Mouse (Mus musculus): ENCODE data around the gene Adcy7.

Adcy7 gene

DNA sequence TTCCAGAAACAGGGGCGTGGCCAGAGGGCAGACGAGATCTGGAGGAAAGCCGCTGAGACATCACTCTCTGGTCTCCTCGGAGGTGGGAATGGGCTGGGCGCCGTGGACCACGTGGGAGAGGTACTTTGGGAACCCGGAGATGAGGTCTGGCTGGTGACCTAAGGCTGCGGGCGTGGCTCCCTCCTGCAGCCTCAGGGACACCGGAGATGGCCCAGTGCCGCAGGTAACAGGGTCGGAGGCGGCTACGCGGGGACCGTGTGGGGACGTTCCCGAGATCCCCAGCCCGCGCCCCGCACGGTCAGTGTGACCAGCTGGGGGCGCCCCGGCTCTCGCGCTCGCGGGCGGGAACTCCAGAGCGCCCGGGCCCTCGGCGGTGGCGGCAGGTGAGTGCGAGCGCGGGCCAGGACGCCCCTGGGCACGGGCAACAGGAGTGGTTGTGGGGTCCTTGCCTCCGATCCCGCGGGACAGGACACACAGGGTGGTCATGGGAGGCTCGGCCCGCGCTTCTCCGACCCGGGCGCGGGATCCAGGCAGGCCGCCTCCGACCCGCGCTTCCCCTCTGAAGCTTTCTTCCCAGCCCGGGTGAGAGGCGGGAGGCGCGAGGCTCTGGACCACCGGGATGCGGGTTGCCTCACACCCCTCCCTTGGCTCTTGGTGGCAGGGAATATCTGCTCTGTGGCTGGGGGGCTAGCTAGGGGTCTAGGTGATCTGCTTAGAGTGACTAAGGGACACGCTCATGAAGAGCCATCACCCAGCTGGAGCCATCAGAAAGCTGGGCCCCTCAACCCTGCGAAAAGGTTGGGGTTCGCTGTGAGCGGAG is at the start of gene Adcy7:
Adcy7 (plus strand) TSS at position 173 of the 820 bp plus-strand sequence.
- DNase-seq = peak; percentile 96

DNA sequence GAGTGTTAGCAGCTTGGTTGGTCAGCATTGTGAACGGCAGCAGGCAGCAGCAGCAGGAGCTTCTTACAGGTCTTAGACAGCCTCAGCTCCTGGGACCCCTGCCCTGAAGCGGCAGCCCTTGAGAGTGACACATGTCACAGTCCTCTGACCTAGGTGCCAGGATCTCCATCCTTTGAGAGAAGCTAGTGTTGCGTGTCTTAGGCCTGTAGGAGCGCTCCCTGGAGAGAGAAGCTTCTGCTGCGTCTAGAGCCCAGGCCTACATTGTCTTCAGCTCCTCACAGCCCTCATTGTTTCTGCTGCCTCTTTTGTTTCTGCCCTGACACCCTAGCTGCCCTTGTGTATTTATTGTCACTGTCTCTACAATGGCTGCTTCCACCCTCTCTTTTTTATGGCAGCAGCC is 46.8 kb upstream of the Adcy7 start:
- no peak for DNase-seq

DNA sequence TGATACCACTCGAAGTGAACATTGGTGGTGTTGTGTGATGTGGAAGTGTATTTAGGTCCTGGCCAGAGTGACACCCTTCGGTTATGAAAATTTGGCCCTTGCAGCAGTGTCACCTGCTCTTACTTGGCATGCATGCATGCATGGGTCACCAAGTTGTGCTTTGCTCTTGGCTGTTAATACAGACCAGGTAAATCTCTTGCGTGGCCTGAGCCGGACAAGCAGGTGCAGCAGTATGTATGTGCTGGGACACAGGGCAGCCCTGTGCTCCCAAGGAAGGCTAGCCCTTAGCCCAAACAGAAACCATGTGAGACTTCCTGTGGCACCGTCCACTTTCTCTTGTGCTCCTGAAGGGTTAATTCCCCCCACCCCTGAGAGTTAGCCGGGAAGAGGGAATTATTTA is 44.4 kb upstream of the Adcy7 start:
- no peak for DNase-seq

DNA sequence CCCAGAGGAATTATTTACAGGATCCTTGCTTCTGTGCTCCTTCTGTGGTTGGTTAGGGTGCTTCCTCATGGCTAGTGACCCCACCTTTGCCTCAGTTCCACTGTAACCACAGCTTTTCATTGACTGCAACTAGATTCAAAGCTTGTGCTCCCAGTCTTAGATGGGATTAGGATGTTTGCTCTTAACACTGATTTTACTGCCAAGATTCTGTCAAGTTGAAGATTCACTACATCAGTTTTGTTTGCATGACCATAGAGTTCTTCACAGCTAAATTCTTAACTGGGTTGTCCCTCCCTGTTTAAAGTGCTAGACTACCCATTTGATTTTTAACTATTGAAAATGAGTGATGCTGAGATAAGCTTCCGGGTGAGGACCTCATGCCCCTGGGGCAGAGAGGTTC is 43.9 kb upstream of the Adcy7 start:
- DNase-seq = no peak

DNA sequence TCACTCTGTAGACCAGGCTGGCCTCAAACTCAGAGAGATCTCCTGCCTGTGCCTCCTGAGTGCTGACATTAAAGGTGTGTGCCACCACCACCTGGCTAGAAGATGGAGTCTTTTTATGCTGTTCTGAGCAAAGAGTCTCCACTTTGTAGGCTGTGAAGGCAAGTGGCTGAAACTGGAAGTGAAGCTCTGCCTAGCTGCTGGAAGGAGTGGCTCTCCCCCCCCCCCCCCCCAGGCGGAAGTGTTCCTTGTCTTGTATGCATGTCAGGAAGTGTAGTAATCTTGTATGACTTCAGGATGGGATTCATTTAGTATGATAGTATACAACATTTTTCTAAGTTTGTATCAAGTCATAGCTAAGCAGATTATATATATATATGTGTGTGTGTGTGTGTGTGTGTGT is 43.4 kb upstream of the Adcy7 start:
- no peak for DNase-seq

DNA sequence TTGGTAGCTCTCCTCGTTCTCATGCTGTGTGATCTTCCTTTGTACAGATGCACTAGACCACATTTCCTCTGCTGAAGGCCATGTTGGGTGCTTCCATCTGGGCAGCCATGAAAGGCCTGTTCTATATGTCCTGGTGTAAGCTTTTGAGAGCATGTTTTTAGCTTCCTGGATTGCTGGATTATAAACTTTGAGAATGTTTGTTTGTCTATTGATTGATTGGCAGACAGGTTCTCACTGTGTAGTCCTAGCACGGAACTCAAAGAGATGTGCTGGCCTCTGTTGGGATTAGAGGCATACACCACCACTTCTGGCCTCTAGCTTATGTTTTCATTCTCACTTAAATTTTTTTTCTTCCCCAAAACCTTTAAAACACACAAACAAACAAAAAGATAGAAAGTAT is 35.5 kb upstream of the Adcy7 start:
- no peak for DNase-seq

DNA sequence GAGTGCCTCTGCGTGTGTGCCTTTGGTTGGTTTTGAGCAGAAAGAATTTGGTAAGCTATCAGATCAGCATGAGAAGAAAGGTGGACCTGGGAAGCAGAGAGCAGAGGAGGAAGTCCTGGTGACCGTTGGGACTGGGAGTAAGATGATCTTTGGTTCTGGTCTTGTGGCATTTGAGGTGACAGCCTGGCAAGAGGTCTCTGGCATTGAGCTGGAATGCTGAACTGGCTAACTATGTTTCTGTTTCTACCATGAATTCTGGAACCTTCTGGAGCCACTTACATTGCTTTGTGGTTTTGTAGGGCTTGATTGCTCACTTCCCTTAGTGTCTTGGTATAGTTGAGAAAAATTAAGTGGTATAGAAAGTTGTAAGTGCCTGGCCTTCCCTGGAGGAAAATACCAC is 34.6 kb upstream of the Adcy7 start:
- DNase-seq = no peak

DNA sequence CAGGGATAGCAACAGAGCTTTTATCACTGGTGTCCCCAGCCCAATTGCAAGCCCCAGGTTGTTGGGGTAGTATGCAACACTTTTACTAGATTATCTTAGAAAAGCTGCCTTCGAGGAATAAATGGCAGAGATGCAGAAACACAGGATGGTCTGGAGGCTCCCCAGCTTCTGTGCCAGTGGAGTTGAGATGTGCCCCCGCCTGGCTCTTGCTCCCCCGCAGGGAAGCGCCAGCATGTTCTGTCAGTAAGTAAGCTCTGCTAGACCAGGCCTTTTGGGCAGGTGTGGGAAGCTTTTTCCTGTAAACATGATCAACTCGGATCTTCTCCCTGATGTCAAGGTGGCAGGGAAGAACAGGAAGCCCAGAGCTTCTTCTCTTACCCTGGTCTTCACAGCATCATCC is 32.9 kb upstream of the Adcy7 start:
- no peak for DNase-seq

DNA sequence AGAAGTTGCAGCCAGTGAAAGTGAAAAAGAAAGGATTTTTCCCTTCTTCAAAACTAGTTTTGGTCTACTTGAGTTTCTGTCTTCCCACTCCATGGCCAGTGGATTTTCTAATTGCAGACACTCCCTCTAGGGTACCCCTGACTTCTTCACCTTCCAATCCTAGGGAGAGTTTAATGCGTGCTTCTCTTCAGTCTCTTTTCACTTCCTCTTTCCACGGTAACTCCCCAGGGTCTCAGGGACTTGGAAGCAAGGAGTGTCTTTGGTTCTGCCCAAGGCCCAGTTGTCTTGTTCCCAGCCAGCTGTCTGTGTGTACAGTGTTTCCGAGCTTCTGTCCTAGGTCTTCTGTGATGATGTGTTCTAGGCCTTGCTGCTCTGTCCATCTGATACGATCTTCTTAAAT is 30.3 kb upstream of the Adcy7 start:
- no peak for DNase-seq

DNA sequence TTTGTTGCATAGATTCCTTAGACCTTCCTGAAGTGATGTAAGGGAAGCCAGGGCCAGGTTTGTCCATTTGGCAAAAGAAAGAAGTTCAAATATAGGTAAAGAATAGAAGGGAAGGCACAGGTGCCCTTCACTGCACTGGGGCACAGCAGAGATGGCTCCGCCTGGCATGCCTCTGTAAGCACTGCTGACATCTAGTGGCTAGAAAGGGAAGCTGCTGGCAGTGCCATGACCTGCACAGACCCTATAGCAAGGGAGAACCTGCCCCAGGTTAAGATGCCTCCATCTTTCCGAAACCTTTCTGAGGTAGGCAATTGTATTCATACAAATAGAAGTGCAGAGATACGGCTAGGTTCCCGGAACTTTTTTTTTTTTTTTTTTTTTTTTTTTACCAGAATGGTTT is 27.9 kb upstream of the Adcy7 start:
- DNase-seq = peak; percentile 94

DNA sequence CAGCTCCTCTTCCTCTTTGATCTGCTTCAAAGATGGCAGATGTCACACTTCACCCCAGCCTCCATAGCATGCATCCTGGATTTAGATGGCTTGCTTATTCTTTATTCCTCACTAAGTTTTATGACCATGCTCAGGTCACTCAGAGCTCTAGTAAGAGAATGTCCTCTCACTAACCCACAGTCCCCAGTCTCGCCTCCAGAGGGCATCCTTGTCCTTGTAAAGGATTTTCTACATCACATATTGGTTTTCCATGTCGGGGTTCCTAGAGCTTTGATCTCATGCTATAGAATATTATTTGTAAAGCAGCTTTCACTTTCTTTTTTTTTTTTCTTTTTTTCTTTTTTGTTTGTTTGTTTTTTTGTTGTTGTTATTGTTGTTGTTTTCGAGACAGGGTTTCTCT is 19.4 kb upstream of the Adcy7 start:
- no peak for DNase-seq

DNA sequence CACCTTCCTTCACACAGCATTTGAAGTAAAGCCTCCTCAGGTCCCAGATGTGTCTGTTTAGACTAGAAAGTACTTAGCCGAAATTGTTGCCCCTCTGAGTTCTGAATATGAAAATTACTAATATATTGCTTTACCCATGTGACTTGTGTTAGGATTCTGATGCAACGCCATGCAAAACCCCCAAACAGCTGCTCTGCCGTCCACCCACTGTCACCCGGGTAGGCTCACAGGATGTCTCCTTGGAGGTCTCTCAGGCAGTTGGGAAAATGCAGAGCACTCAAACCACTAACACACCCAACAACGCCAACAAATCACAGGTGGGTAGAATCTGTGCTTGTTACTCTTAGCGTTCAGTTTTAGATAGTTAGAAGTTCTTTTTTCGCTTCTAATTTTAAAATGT is 17.2 kb upstream of the Adcy7 start:
- DNase-seq = no peak

DNA sequence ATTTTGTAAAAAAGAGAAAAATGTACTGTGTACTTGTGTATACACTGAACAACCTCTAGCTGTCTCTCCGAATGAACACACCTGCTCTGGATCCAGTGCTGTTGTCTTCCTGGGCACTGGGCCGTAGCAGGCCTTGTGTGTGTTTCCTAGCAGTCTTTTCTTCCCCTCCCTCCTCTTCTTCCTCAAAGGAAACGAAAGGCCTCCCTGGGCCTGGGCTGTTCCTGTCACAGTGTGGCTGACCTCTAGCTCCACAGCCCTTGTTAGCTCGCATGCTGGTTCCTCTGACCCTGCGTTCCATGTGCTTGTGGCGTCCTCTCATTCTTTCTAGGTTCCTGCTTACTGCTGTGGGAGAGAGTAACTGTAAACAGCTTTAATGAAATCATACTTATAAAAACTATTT is 14.2 kb upstream of the Adcy7 start:
- DNase-seq = peak; percentile 68

DNA sequence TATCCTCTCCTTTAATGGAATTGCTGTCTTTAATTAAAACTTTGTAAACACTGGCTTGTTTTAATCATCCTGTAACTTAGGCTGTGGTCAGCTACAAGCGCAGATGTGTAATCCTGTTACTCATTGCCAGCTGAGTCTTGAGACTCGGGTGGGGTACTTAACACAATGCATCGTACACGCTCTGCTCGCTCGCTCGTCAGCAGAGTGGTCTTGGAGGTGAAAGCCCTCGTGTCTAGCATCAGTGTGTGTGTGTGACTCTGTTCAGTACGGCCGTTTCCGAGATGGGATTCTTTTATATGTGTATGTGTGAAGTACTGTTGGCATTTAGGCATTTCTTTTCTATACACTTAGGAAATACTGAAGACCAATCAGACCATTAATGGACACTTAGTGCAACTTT is 13.7 kb upstream of the Adcy7 start:
- peak; percentile 60 for DNase-seq

DNA sequence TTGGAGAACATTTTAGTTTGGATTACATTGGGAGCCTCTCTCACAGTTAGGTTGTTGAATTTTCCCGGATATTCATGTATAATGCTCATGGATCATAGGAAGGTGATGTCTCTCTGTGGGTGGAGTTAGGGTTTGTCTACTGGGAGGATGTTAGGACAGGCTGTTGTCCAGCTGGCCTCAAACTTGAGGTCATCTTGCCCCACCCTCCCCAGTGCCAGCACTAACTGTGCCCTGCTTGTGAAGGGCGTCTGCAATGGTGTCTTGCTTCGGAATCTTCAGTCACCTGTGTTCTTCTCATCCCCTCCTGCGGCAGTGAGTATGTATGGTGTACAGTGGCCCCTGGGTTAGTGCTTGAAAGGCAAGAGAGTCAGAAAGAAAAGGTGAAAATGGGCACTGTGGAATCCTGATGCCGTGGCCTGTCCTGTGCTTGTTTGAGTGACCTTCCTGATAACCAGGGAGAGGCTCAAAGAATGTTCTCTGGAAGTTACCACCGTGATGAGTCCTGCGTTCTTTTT is 11.7 kb upstream of the Adcy7 start:
- peak; percentile 88 for DNase-seq

DNA sequence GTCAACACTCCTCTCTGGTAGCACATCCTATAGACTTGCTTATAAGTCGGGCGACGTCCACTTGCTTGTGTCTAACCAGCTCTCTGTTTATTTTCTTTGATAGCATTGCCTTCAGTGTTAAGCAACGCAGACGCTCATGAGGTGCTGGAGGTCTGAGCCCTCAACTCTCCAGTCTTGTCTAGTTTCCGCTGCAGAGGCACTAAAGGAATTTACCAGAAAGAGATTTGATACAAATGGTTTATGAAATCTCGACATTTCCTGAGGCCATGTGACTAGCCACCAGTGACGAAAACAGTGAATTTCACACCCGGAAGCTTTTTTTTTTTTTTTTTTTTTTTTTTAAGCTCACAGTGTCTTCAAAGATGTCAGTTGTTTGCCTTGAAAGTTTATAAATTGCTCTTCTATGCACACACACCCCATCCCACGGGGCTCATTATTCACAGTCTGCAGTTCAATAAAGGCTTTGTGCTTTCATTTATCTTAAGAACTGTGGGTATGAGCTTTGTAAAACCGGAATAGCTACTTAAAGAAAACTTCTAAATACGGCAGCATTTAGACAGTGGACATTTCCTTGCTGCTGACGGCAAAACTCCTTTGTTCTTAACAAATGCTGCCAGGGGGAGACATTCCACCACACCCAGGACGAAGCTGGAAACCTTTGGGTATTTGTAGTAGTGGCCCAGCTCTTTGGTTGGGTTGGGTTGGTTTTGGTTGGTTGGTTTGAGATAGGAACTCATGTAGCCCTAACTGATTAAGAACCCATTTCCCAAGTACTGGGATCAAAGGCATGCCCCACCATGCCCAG is 9.2 kb upstream of the Adcy7 start:
- DNase-seq = peak; percentile 24

DNA sequence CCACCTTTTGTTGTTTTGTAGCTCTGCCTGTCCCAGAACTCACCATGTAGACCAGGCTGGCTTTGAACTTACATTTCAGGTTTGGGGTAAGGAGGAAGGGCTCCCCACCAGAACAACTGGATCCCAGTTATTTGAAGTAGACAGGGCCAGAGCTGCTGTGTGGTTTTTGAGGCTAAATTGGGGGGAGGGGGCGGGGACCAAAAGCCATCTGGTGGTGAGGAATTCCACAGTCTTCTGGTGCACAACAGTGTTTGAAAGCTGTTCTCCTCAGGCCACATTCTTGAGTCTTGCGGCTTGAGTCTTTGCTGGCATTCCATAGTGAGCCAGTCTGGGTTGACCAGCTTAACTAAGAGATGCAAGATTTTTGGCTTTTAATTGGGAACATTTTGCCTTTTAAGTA is 6.7 kb upstream of the Adcy7 start:
- DNase-seq = peak; percentile 61

DNA sequence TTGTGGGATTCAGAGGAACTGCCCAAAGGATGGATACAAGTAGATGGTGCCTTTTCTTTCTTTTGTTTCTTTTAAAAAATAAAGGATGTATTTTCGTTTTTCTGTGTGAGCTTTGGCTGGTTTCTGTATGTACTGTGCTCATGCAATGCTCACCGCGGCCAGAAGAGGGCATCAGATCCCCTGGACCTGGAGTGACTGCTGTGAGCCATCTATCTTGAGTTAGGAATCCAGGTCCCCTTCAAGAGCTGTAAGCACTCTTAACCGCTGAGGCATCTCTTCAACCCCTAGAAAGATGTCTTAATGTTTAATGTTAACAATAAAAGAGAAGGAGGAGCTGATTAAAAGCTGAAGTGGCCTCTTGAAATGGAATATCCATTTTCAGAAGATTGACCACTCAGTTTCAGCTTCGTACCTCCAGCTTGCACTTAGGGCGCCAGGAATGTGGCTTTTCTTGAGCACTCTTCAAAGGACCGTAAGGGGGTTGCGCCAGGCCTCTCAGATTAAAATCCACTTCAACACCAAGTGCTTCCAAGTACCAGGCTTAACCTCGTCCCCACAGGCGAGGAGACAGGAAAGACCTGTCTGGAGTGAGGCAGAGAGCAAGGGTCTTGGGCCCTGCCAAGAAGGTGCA is 5.9 kb upstream of the Adcy7 start:
- peak; percentile 94 for DNase-seq

DNA sequence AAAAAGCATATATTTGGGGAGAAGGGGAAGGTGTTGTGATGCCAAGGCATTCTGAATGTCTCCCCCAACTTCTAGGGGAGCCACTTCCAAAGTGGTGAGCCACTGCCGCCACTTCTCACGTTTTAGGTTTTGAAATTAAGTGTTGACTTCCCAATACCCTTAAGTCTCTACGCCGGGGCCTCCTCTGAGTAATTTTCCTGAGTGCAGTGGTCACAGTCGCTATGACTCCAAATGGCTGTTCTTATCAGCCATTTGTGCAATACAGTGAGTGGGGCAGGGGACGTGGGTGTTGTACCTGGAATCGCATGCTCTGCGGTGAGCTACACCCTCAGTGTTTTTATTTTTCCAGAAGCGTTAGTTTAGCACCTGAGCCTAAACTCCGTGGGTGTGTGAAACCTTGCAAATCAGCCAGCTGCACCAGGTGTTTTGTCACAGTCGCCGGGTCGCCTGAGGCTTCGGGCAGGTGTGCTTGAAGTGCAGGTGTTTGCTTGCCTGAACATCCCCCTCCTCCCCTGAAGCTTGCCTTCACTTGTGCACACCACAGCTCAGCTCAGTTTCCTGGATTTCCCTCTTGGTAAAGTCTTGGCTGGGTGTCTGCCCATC is 5.3 kb upstream of the Adcy7 start:
- peak; percentile 89 for DNase-seq

DNA sequence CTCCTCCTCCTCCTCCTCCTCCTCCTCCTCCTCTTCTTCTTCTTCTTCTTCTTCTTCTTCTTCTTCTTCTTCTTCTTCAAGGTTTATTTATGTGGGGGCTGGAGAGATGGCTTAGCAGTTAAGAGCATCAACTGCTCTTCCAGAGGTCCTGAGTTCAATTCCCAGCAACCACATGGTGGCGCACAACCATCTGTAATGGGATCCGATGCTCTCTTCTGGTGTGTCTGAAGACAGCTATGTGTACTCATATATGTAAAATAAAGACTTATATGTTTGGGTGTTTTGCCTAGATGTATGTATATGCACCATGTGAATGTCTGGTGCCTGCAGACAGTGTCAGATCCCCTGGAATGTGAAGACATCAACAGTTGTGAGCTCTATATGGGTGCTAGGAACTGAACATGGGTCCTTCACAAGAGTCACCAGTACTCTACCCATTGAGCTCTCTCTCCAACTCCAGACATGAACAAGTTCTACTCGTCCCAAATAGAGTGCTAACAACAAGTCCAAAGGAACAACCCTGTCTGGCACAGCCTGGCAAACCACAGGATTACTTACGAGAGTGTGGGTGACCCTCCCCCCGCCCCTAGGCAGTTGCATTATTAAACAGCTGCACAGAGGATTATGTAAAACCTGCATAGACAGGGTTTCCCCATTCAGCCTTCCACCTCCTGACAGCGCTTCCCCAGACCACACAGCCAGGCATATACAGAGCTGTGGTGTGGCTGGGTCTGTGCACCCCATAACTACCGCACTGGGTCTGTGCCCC is 2.9 kb upstream of the Adcy7 start:
- peak; percentile 83 for DNase-seq

DNA sequence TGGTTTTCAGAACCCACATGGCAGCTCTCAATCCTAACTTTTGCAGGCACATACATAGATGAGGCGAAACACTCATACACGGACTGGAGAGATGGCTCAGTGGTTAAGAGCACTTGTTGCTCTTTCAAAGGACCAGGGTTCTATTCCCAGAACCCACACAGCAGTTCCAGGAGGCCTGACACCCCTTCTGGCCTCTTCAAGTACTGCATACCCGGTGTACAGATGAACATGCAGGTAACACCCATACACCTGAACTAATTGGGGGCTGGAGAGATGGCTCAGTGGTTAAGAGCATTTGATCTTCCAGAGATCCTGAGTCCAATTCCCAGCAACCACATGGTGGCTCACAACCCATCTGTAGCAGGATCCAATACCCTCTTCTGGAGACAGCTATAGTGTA is 2.1 kb upstream of the Adcy7 start:
- peak; percentile 64 for DNase-seq

DNA sequence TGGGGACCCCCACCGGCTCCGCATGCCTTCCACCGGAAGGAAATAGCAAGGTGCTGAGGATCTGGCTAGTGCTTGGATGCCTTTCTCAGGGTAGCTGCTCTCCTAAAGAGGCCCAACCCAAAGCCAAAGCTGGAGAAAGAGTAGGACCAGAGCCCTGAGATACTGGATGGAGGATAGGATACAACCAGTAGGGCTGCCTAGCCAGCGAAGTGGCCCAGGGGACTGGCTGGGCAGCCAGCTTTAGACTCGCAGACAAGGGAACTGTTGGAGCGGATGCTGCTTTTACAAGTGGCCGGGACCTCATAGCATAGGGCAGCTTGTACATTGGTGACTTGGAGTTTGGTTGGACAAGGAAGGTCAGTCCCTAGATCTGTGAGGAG is 838 bp downstream of the Adcy7 start:
- peak; percentile 94 for DNase-seq

DNA sequence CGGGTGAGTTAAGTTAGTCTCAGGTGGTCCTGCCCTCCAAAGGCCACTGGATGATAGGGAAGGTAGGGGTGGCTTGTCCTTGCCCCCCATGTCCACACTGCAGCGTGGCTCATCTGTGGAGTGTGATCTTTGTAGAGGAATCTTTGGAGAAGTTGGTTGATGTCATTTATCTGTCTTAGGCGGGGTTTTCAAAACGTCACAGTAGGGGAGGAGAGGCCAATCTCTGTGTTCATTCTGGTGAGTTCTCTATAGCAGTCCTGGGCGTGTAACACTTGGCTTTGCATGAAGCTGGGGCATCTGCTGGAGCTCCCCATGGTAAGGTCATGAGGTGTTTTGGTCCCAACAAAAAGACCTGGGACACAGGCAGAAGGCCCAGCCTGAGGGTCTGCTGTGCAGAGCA is 1.9 kb downstream of the Adcy7 start:
- DNase-seq = no peak
